Mouse (Mus musculus) megakaryocyte, embryonic 14.5 days (primary cell): Measurements from ENCODE around the gene Hoxd4. TPM values are rescaled to one million over a fixed set of nuclear protein-coding genes. Genes with fewer than 3 reads are reported as not detected.

Source experiments
- H3K27me3 ChIP-seq: replicated peaks from 2 replicates; pipeline ENCODE3; 2012; ENCODE audit warnings: inconsistent platforms
- H3K36me3 ChIP-seq: replicated peaks from 2 replicates; pipeline ENCODE3; 2012; ENCODE audit warnings: low read length, inconsistent platforms, mixed read lengths
- H3K4me1 ChIP-seq: 2 replicates; pipeline ENCODE4 v1.6.1; 2012; ENCODE audit warnings: inconsistent platforms
- H3K4me3 ChIP-seq: replicated peaks from 2 replicates; pipeline ENCODE3; 2012; ENCODE audit warnings: moderate library complexity, mild to moderate bottlenecking, inconsistent platforms
- H3K9me3 ChIP-seq: 2 replicates; pipeline ENCODE4 v1.6.1; 2012; ENCODE audit warnings: inconsistent platforms
- FLI1 ChIP-seq: IDR thresholded peaks from 2 replicates; pipeline ENCODE4 v1.6.1; 2012; ENCODE audit warnings: low read length, inconsistent platforms, mixed read lengths
- GATA1 ChIP-seq: IDR thresholded peaks from 3 replicates; pipeline ENCODE4 v1.6.1; 2012; ENCODE audit warnings: mixed read lengths, low read length, inconsistent platforms, borderline replicate concordance
- polyA plus RNA-seq: library from polyadenylated mRNA; stranded (reverse); fragments of >175 nt; gene quantifications from 2 replicates; pipeline ENCODE4 v1.2.3, GENCODE M21; 2012; ENCODE audit warnings: low replicate concordance; ENCODE audit not compliant: insufficient read depth

Gene Hoxd4
- polyA plus RNA-seq, 1 experiment: not detected

- Histone ChIP-seq H3K4me1 (peaks cover 30% of the 10 kb centered on the region), H3K4me3 (no peak overlapping the region), H3K27me3 (peaks cover 98% of the 10 kb centered on the region), H3K9me3 (peaks cover 11% of the 10 kb centered on the region), H3K36me3 (no peaks in the 10 kb centered on the region)
- TF ChIP-seq GATA1 (no peak), FLI1 (no peak)
These were observed 19.5 kb upstream of the Hoxd4 start for GRCm38 (mm10) chr2:74691995-74692807.

GRCm38 (mm10) chr2:74692808-74693431, 18.8 kb upstream of the Hoxd4 start:
- TF ChIP-seq FLI1: no peak
- TF ChIP-seq GATA1: no peak
- Histone ChIP-seq H3K36me3 (no peaks in the 10 kb centered on the region), H3K27me3 (peaks cover 98% of the 10 kb centered on the region), H3K4me3 (no peak overlapping the region), H3K4me1 (peaks cover 27% of the 10 kb centered on the region), H3K9me3 (peaks cover 11% of the 10 kb centered on the region)

GRCm38 (mm10) chr2:74693432-74693827, 18.3 kb upstream of the Hoxd4 start:
- TF ChIP-seq FLI1: no peak
- TF ChIP-seq GATA1: no peak
- H3K27me3 ChIP-seq: peaks cover 99% of the 10 kb centered on the region
- H3K4me3 ChIP-seq: no peak overlapping the region

GRCm38 (mm10) chr2:74694066-74694465, 17.7 kb upstream of the Hoxd4 start:
- H3K27me3 ChIP-seq: peaks cover 99% of the 10 kb centered on the region

More at GRCm38 (mm10) chr2:74693432-74693827, 18.3 kb upstream of the Hoxd4 start:
- H3K36me3 ChIP-seq: no peaks in the 10 kb centered on the region
- peaks cover 11% of the 10 kb centered on the region for H3K9me3 ChIP-seq
- peaks cover 32% of the 10 kb centered on the region for H3K4me1 ChIP-seq

GRCm38 (mm10) chr2:74695383-74695782, 16.3 kb upstream of the Hoxd4 start:
- peaks cover 30% of the 10 kb centered on the region for H3K4me1 ChIP-seq
- TF ChIP-seq GATA1 (no peak), FLI1 (no peak)
- H3K27me3 ChIP-seq: peaks cover 99% of the 10 kb centered on the region
- no peaks in the 10 kb centered on the region for H3K36me3 ChIP-seq
- H3K9me3 ChIP-seq: peaks cover 11% of the 10 kb centered on the region
- no peak overlapping the region for H3K4me3 ChIP-seq

More at GRCm38 (mm10) chr2:74694066-74694465, 17.7 kb upstream of the Hoxd4 start:
- TF ChIP-seq FLI1: no peak
- no peak for TF ChIP-seq GATA1
- Histone ChIP-seq H3K4me3 (peak overlapping the region; percentile 79), H3K36me3 (no peaks in the 10 kb centered on the region), H3K4me1 (peaks cover 33% of the 10 kb centered on the region), H3K9me3 (peaks cover 11% of the 10 kb centered on the region)

- H3K4me1 ChIP-seq: peaks cover 30% of the 10 kb centered on the region
- no peaks in the 10 kb centered on the region for H3K36me3 ChIP-seq
- H3K27me3 ChIP-seq: peaks cover 99% of the 10 kb centered on the region
- H3K4me3 ChIP-seq: no peak overlapping the region
- H3K9me3 ChIP-seq: peaks cover 11% of the 10 kb centered on the region
- TF ChIP-seq FLI1 (no peak), GATA1 (no peak)
These were observed 15.8 kb upstream of the Hoxd4 start for GRCm38 (mm10) chr2:74695813-74696430.

- Histone ChIP-seq H3K4me1 (peaks cover 24% of the 10 kb centered on the region), H3K36me3 (no peaks in the 10 kb centered on the region), H3K4me3 (no peak overlapping the region), H3K27me3 (peaks cover 99% of the 10 kb centered on the region), H3K9me3 (peaks cover 3% of the 10 kb centered on the region)
- TF ChIP-seq GATA1 (no peak), FLI1 (no peak)
These were observed 15.0 kb upstream of the Hoxd4 start for GRCm38 (mm10) chr2:74696442-74697335.

- H3K36me3 ChIP-seq: no peaks in the 10 kb centered on the region
- H3K27me3 ChIP-seq: peaks cover 96% of the 10 kb centered on the region
- peak within 1 kb of the TSS; percentile 79 for H3K4me3 ChIP-seq
- no peaks in the 10 kb centered on the region for H3K9me3 ChIP-seq
- H3K4me1 ChIP-seq: peaks cover 16% of the 10 kb centered on the region
- TF ChIP-seq GATA1 (no peak), FLI1 (no peak)
These were observed 14.1 kb upstream of the Hoxd4 start, which contains the start of gene Hoxd9 for GRCm38 (mm10) chr2:74697567-74698121. Gene Hoxd9, plus strand, starts transcription at chr2:74697727.
